Mouse (Mus musculus): ENCODE data around the gene Tmigd1.

- TF ChIP-seq EP300 (IDR thresholded peaks at IDR 0.05; ENCODE audit: insufficient read depth, low read depth, low read length) (no peak), CTCF (IDR thresholded peaks at IDR 0.05) (no peak), POLR2A (IDR thresholded peaks at IDR 0.05; ENCODE audit: insufficient read depth, low read depth, low read length) (no peak)
These were observed 44.2 kb downstream of the Tmigd1 start for GRCm38 (mm10) chr11:76946203-76946585.
